Mouse (Mus musculus) brown adipose tissue, adult 24 weeks (tissue): Measurements from ENCODE around the gene Grk5. TPM values are rescaled to one million over a fixed set of nuclear protein-coding genes. Genes with fewer than 3 reads are reported as not detected.
A peak's percentile ranks its signal among the peaks of the same experiment; 100 is the strongest.
"Not testable (repeated sequence)": the region's sequence is repeated elsewhere in the genome, so short reads cannot be mapped to it uniquely, and the experiment has no call there.

Experiments
- H3K27ac ChIP-seq: fragments of 200-500 bp; replicated peaks from 2 replicates; pipeline ENCODE4 v1.5.1; 2012; ENCODE audit warnings: low read depth, mild to moderate bottlenecking, low read length
- H3K4me1 ChIP-seq: fragments of 200-500 bp; 2 replicates; pipeline ENCODE4 v1.6.1; 2012; ENCODE audit warnings: low read length, mixed read lengths; ENCODE audit not compliant: control insufficient read depth, insufficient read depth, insufficient read length
- H3K4me3 ChIP-seq: fragments of 200-500 bp; 2 replicates; pipeline ENCODE4 v1.5.1; 2012; ENCODE audit warnings: low read depth, mild to moderate bottlenecking, low read length, moderate library complexity; ENCODE audit not compliant: insufficient read depth
- polyA plus RNA-seq: library from polyadenylated mRNA; stranded (reverse); fragments of >200 nt; gene quantifications from 2 replicates; pipeline ENCODE4 v1.2.4, GENCODE M21; 2012; ENCODE audit not compliant: missing spikeins, insufficient read depth, insufficient read length

Grk5 gene
- polyA plus RNA-seq = 16.7 and 22.8 TPM in 2 replicates

- Histone ChIP-seq H3K4me1 (no peaks in the 10 kb centered on the region), H3K27ac (peak within 1 kb of the TSS; percentile 100), H3K4me3 (peak within 1 kb of the TSS; percentile 97)
Observed at GRCm38 (mm10) chr19:60889714-60890315, at the start of gene Grk5. TSS of gene Grk5 (plus strand) at chr19:60889749.

- Histone ChIP-seq H3K27ac (no peak overlapping the region), H3K4me1 (no peaks in the 10 kb centered on the region), H3K4me3 (no peak overlapping the region)
Observed at GRCm38 (mm10) chr19:60843324-60843723, 46.2 kb upstream of the Grk5 start.

- H3K4me1 ChIP-seq = no peaks in the 10 kb centered on the region
- no peak overlapping the region for H3K4me3 ChIP-seq
- H3K27ac ChIP-seq = no peak overlapping the region
Observed at GRCm38 (mm10) chr19:60845731-60846130, 43.8 kb upstream of the Grk5 start.

- no peaks in the 10 kb centered on the region for H3K4me1 ChIP-seq
- peak within 1 kb of the TSS; percentile 77 for H3K27ac ChIP-seq
- H3K4me3 ChIP-seq = peak within 1 kb of the TSS; percentile 81
Observed at GRCm38 (mm10) chr19:60860868-60861700, 28.5 kb upstream of the Grk5 start, which contains the start of gene Sfxn4. TSS of gene Sfxn4 (minus strand) at chr19:60861479.

- H3K27ac ChIP-seq, H3K4me1 ChIP-seq, H3K4me3 ChIP-seq: not testable (repeated sequence)
Observed at GRCm38 (mm10) chr19:60866169-60866568, 23.4 kb upstream of the Grk5 start.

- Histone ChIP-seq H3K4me3 (no peak overlapping the region), H3K27ac (no peak overlapping the region), H3K4me1 (peaks cover 5% of the 10 kb centered on the region; the same call in 1 of the 2 replicates)
Observed at GRCm38 (mm10) chr19:60870489-60870888, 19.1 kb upstream of the Grk5 start.

- peaks cover 5% of the 10 kb centered on the region; the same call in 1 of the 2 replicates for H3K4me1 ChIP-seq
- no peak overlapping the region for H3K4me3 ChIP-seq
- no peak overlapping the region for H3K27ac ChIP-seq
Observed at GRCm38 (mm10) chr19:60871366-60871765, 18.2 kb upstream of the Grk5 start.

- H3K27ac ChIP-seq = no peak overlapping the region
Observed at GRCm38 (mm10) chr19:60872272-60872671, 17.3 kb upstream of the Grk5 start.

GRCm38 (mm10) chr19:60873501-60873900 lies 16.0 kb upstream of the Grk5 start:
- Histone ChIP-seq H3K4me1 (peaks cover 5% of the 10 kb centered on the region; the same call in 1 of the 2 replicates), H3K27ac (peak overlapping the region; percentile 74), H3K4me3 (peak overlapping the region; percentile 64)

More at GRCm38 (mm10) chr19:60872272-60872671, 17.3 kb upstream of the Grk5 start:
- peaks cover 5% of the 10 kb centered on the region; the same call in 1 of the 2 replicates for H3K4me1 ChIP-seq
- H3K4me3 ChIP-seq = no peak overlapping the region

GRCm38 (mm10) chr19:60874064-60874694 lies 15.4 kb upstream of the Grk5 start, which contains the start of gene Prdx3:
TSS of gene Prdx3 (minus strand) at chr19:60874556.
- H3K27ac ChIP-seq = peak within 1 kb of the TSS; percentile 74
- H3K4me1 ChIP-seq = peaks cover 5% of the 10 kb centered on the region; the same call in 1 of the 2 replicates

GRCm38 (mm10) chr19:60883129-60883528 lies 6.4 kb upstream of the Grk5 start:
- H3K4me1 ChIP-seq = no peaks in the 10 kb centered on the region
- no peak overlapping the region for H3K27ac ChIP-seq
- H3K4me3 ChIP-seq = no peak overlapping the region

More at GRCm38 (mm10) chr19:60874064-60874694, 15.4 kb upstream of the Grk5 start, which contains the start of gene Prdx3:
- peak within 1 kb of the TSS; percentile 64 for H3K4me3 ChIP-seq

GRCm38 (mm10) chr19:60887637-60888036 lies 1.9 kb upstream of the Grk5 start:
- no peak overlapping the region for H3K4me3 ChIP-seq
- peak overlapping the region; percentile 96 for H3K27ac ChIP-seq
- no peaks in the 10 kb centered on the region for H3K4me1 ChIP-seq

GRCm38 (mm10) chr19:60889101-60889713 lies 342 bp upstream of the Grk5 start:
- no peaks in the 10 kb centered on the region for H3K4me1 ChIP-seq
- H3K4me3 ChIP-seq = peak overlapping the region; percentile 97
- H3K27ac ChIP-seq = peak overlapping the region; percentile 96

- peak overlapping the region; percentile 70 for H3K27ac ChIP-seq
- peaks cover 3% of the 10 kb centered on the region; the same call in 1 of the 2 replicates for H3K4me1 ChIP-seq
- H3K4me3 ChIP-seq = peak overlapping the region; percentile 76
Observed at GRCm38 (mm10) chr19:60890391-60891122, 1.0 kb downstream of the Grk5 start.
